Comparison of ENCODE assay signal across 8 mouse cellular contexts in genomic region chr9:90126260-90127010, GRCm38 (mm10). TPM values are rescaled to one million over a fixed set of nuclear protein-coding genes. Genes with fewer than 3 reads are reported as not detected.
DNase-seq lines count a peak whose midpoint lies in the region; ATAC-seq and TF ChIP-seq lines count a peak whose summit lies in the region.

No protein-coding gene starts in this region.

- H3K27me3 ChIP-seq in embryonic facial prominence, embryonic 13.5 days = no peaks in the 10 kb centered on the region
- H3K27me3 ChIP-seq in limb, embryonic 14.5 days (ENCODE audit: control insufficient read depth, insufficient read depth, low read length) = no peaks in the 10 kb centered on the region
- no peaks in the 10 kb centered on the region for H3K27me3 ChIP-seq in midbrain, embryonic 16.5 days (ENCODE audit: control insufficient read depth, insufficient read depth, low read depth, low read length)

- H3K4me3 ChIP-seq in embryonic facial prominence, embryonic 13.5 days = peak overlapping the region; percentile 30
- H3K4me3 ChIP-seq in limb, embryonic 14.5 days (replicated peaks; ENCODE audit: low read length) = peak overlapping the region; percentile 24
- peak overlapping the region; percentile 23 for H3K4me3 ChIP-seq in midbrain, embryonic 16.5 days (ENCODE audit: low read depth, low read length)

- TF ChIP-seq POLR2A in limb, embryonic 14.5 days (IDR thresholded peaks at IDR 0.05; ENCODE audit: borderline replicate concordance, extremely low read depth, insufficient read depth, insufficient read length) = no peak

- ATAC-seq in embryonic facial prominence, embryonic 13.5 days (ENCODE audit: insufficient number of reproducible peaks, insufficient read depth, low FRiP score, low TSS enrichment, low read depth) = 0 out of 2 replicates have a peak, but pooled peaks have one; percentile 44
- ATAC-seq in limb, embryonic 14.5 days (ENCODE audit: low FRiP score, low read depth) = peak; percentile 66; the same call in 1 of the 2 replicates
- ATAC-seq in midbrain, embryonic 16.5 days = peak; percentile 52; the same call in 1 of the 2 replicates

- H3K36me3 ChIP-seq in embryonic facial prominence, embryonic 13.5 days = no peaks in the 10 kb centered on the region
- no peaks in the 10 kb centered on the region for H3K36me3 ChIP-seq in limb, embryonic 14.5 days (ENCODE audit: control insufficient read depth, insufficient read depth, low read length)
- H3K36me3 ChIP-seq in midbrain, embryonic 16.5 days (ENCODE audit: control insufficient read depth, insufficient read depth, low read length) = no peaks in the 10 kb centered on the region

- no peak overlapping the region for H3K9ac ChIP-seq in embryonic facial prominence, embryonic 13.5 days
- no peak overlapping the region for H3K9ac ChIP-seq in limb, embryonic 14.5 days (ENCODE audit: low read depth, low read length, severe bottlenecking)
- H3K9ac ChIP-seq in midbrain, embryonic 16.5 days (ENCODE audit: low read depth, low read length) = no peak overlapping the region

- H3K9me3 ChIP-seq in embryonic facial prominence, embryonic 13.5 days = no peaks in the 10 kb centered on the region
- no peaks in the 10 kb centered on the region for H3K9me3 ChIP-seq in limb, embryonic 14.5 days (ENCODE audit: control insufficient read depth, low read length)
- no peaks in the 10 kb centered on the region for H3K9me3 ChIP-seq in midbrain, embryonic 16.5 days (replicated peaks; ENCODE audit: control insufficient read depth, low read length, poor library complexity, severe bottlenecking)

- peak; percentile 91 for DNase-seq in A20 (ENCODE audit: low read depth, low spot score)
- peak; percentile 81 to 83 for DNase-seq in adrenal gland, postnatal 36 days
- DNase-seq in heart, adult 8-10 months (ENCODE audit: low spot score) = peak; percentile 88
- peak; percentile 84 to 89 for DNase-seq in kidney, adult 8-10 months
- DNase-seq in limb, embryonic 14.5 days (ENCODE audit: low spot score) = peak; percentile 80
- peak; percentile 76 to 86 for DNase-seq in spleen, postnatal 36 days (ENCODE audit: low spot score in 2 of 2)

- H3K4me2 ChIP-seq in embryonic facial prominence, embryonic 13.5 days = peak overlapping the region; percentile 52
- peak overlapping the region; percentile 35 for H3K4me2 ChIP-seq in limb, embryonic 14.5 days (replicated peaks; ENCODE audit: low read depth, low read length, severe bottlenecking)
- peak overlapping the region; percentile 41 for H3K4me2 ChIP-seq in midbrain, embryonic 16.5 days (ENCODE audit: low read length)

- 0 out of 2 replicates have a peak, but pooled peaks cover 4% of the 10 kb centered on the region for H3K4me1 ChIP-seq in embryonic facial prominence, embryonic 13.5 days
- H3K4me1 ChIP-seq in limb, embryonic 14.5 days (ENCODE audit: control insufficient read depth, insufficient read depth, low read length) = no peaks in the 10 kb centered on the region
- H3K4me1 ChIP-seq in midbrain, embryonic 16.5 days (ENCODE audit: control insufficient read depth, insufficient read depth, low read length) = no peaks in the 10 kb centered on the region

- 2% methylated on average over 30 of the region's 30 CpGs for WGBS in embryonic facial prominence, embryonic 13.5 days
- under 1% methylated on average over 30 of the region's 30 CpGs for WGBS in limb, embryonic 14.5 days
- 2% methylated on average over 30 of the region's 30 CpGs for WGBS in midbrain, embryonic 16.5 days

- H3K27ac ChIP-seq in embryonic facial prominence, embryonic 13.5 days = no peak overlapping the region
- no peak overlapping the region for H3K27ac ChIP-seq in limb, embryonic 14.5 days (replicated peaks; ENCODE audit: low read depth, low read length)
- no peak overlapping the region for H3K27ac ChIP-seq in midbrain, embryonic 16.5 days (ENCODE audit: low read length)

RNA-seq across cellular contexts. Expression of gene Morf4l1, which starts 11.9 kb away (rescaled TPM):
- total RNA-seq in adrenal gland, postnatal 36 days (2021) = 100 to 1,000 TPM; 341 to 364 TPM
- polyA plus RNA-seq in embryonic facial prominence, embryonic 13.5 days (2015; fragmentation: Nextera tagmentation; extraction: Ambion mirVana) = 516 and 565 TPM in 2 replicates
- total RNA-seq in heart, adult 8-10 months (2022) = 100 to 1,000 TPM; 219 to 244 (median 237) TPM
- 403 and 464 TPM in 2 replicates for polyA plus RNA-seq in limb, embryonic 14.5 days (2012; rRNA removed)
- polyA plus RNA-seq in limb, embryonic 14.5 days (2014; fragmentation: Nextera tagmentation; extraction: Ambion mirVana) = 500 and 524 TPM in 2 replicates
- 627 and 665 TPM in 2 replicates for polyA plus RNA-seq in midbrain, embryonic 16.5 days (2015; fragmentation: Nextera tagmentation; extraction: Ambion mirVana)

RNA-seq across cellular contexts. Expression of gene Adamts7, which starts 36.4 kb away (rescaled TPM):
- total RNA-seq in adrenal gland, postnatal 36 days (2021) = 1 to 10 TPM; 4.6 to 6.9 TPM
- 20.0 and 21.5 TPM in 2 replicates for polyA plus RNA-seq in embryonic facial prominence, embryonic 13.5 days (2015; fragmentation: Nextera tagmentation; extraction: Ambion mirVana)
- 10 to 100 TPM; 11.2 to 18.0 (median 12.8) TPM for total RNA-seq in heart, adult 8-10 months (2022)
- 44.3 and 60.0 TPM in 2 replicates for polyA plus RNA-seq in limb, embryonic 14.5 days (2012; rRNA removed)
- 19.4 and 22.7 TPM in 2 replicates for polyA plus RNA-seq in limb, embryonic 14.5 days (2014; fragmentation: Nextera tagmentation; extraction: Ambion mirVana)
- 7.0 and 8.8 TPM in 2 replicates for polyA plus RNA-seq in midbrain, embryonic 16.5 days (2015; fragmentation: Nextera tagmentation; extraction: Ambion mirVana)
